Mouse (Mus musculus): ENCODE measurements around the gene Kiz.

GRCm38 (mm10) chr2:146873881-146874441, 18.3 kb downstream of the Kiz start:
- TF ChIP-seq CTCF (IDR thresholded peaks at IDR 0.05 in 2 of 3, conservative IDR thresholded peaks at IDR 0.05 in 1 of 3; ENCODE audit: control insufficient read depth in 1 of 3, insufficient read depth in 1 of 3, low read depth in 2 of 3, low read length in 3 of 3, poor library complexity in 1 of 3, severe bottlenecking in 1 of 3): no peak
- no peak for TF ChIP-seq POLR2A (IDR thresholded peaks at IDR 0.05; ENCODE audit: control insufficient read depth in 1 of 2, insufficient read depth in 1 of 2, low read depth in 1 of 2, low read length in 2 of 2, poor library complexity in 1 of 2)
- no peak for TF ChIP-seq MXI1 (IDR thresholded peaks at IDR 0.05; ENCODE audit: low read depth, low read length)
- no peak for TF ChIP-seq GATA1 (IDR thresholded peaks at IDR 0.05; ENCODE audit: low read depth, low read length)
- no peak for TF ChIP-seq SMC3 (IDR thresholded peaks at IDR 0.05; ENCODE audit: low read depth, low read length)
- no peak for TF ChIP-seq JUND (IDR thresholded peaks at IDR 0.05; ENCODE audit: low read depth, low read length)
- TF ChIP-seq USF1 (IDR thresholded peaks at IDR 0.05; ENCODE audit: low read depth, low read length): no peak
- TF ChIP-seq ZNF384 (IDR thresholded peaks at IDR 0.05; ENCODE audit: low read depth, low read length): no peak
- no peak for TF ChIP-seq CHD2 (IDR thresholded peaks at IDR 0.05; ENCODE audit: low read length)
- TF ChIP-seq MAFK (IDR thresholded peaks at IDR 0.05; ENCODE audit: borderline replicate concordance, low read depth, low read length): no peak
- TF ChIP-seq ZC3H11A (IDR thresholded peaks at IDR 0.05; ENCODE audit: low read depth, low read length): no peak
- TF ChIP-seq MEF2A (IDR thresholded peaks at IDR 0.05; ENCODE audit: extremely low read depth, insufficient replicate concordance, low read depth, low read length, poor library complexity, severe bottlenecking): no peak
- TF ChIP-seq UBTF (IDR thresholded peaks at IDR 0.05; ENCODE audit: borderline replicate concordance, insufficient read depth, low read depth, low read length): no peak
- no peak for TF ChIP-seq E2F4 (IDR thresholded peaks at IDR 0.05; ENCODE audit: borderline replicate concordance, low read depth, low read length)

Data from MEL (cell line).